ENCODE assay signal across 37 mouse cellular contexts in the genomic region with DNA sequence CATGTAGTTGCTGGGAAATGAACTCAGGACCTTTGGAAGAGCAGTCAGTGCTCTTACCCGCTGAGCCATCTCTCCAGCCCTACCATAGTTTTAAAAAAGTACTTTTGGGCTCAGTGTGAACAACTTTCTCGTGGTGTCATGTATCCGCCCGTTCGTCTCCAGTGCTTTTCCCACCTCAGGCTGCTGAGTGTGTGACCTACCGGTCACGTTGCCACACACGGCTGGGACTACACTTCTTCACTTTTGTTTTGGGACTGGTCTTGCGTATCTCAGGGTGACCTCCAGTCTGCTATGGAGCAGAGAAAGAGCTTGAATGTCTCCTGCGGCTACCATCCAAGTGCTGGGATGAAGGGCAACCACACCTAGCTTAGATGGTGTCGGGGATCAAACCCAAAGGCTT. TPM values are rescaled to one million over a fixed set of nuclear protein-coding genes. Genes with fewer than 3 reads are reported as not detected.
"Had no signal": no experiment of that assay in that cellular context is flagged by ENCODE, and none has a peak within 500 bp of the region (broad histone marks: within the 10 kb centered on the region; RNA-seq: fewer than 3 reads in every experiment).

No protein-coding gene starts in this region.

- H3K36me3 ChIP-seq: heart, embryonic 10.5 days; heart, embryonic 12.5 days; heart, embryonic 13.5 days; heart, embryonic 15.5 days; hindbrain, embryonic 10.5 days; hindbrain, embryonic 12.5 days; hindbrain, embryonic 13.5 days; hindbrain, embryonic 15.5 days; intestine, embryonic 15.5 days had no signal

- H3K9ac ChIP-seq: heart, embryonic 12.5 days; heart, embryonic 13.5 days; heart, embryonic 15.5 days; hindbrain, embryonic 12.5 days; hindbrain, embryonic 13.5 days; hindbrain, embryonic 14.5 days; hindbrain, embryonic 15.5 days; intestine, embryonic 15.5 days had no signal

- H3K4me2 ChIP-seq: heart, embryonic 11.5 days; heart, embryonic 12.5 days; heart, embryonic 13.5 days; heart, embryonic 15.5 days; hindbrain, embryonic 12.5 days; hindbrain, embryonic 13.5 days; hindbrain, embryonic 14.5 days; hindbrain, embryonic 15.5 days; intestine, embryonic 15.5 days had no signal

- H3K4me3 ChIP-seq: heart, adult 2 months; heart, embryonic 10.5 days; heart, embryonic 12.5 days; heart, embryonic 13.5 days; heart, embryonic 15.5 days; hindbrain, embryonic 10.5 days; hindbrain, embryonic 12.5 days; hindbrain, embryonic 13.5 days; hindbrain, embryonic 15.5 days; intestine, embryonic 15.5 days; layer of hippocampus, adult 2 months; left cerebral cortex, adult 2 months had no signal

- H3K27me3 ChIP-seq: heart, embryonic 12.5 days; heart, embryonic 13.5 days; heart, embryonic 15.5 days; hindbrain, embryonic 12.5 days; hindbrain, embryonic 13.5 days; hindbrain, embryonic 15.5 days; intestine, embryonic 15.5 days had no signal

- H3K4me1 ChIP-seq: hindbrain, embryonic 10.5 days; hindbrain, embryonic 12.5 days; hindbrain, embryonic 13.5 days; hindbrain, embryonic 15.5 days; intestine, embryonic 15.5 days had no signal

- H3K27ac ChIP-seq: heart, adult 2 months; heart, embryonic 10.5 days; heart, embryonic 13.5 days; heart, embryonic 15.5 days; hindbrain, embryonic 10.5 days; hindbrain, embryonic 12.5 days; hindbrain, embryonic 13.5 days; hindbrain, embryonic 14.5 days; hindbrain, embryonic 15.5 days; hindbrain, postnatal 0 days; intestine, embryonic 15.5 days; layer of hippocampus, adult 2 months; left cerebral cortex, adult 2 months had no signal

- DNase-seq: heart, adult 18-20 months; heart, adult 2 months; heart, postnatal 10 days; heart, postnatal 14 days; heart, postnatal 36 days; heart, postnatal 4 days; kidney, adult 11 months; kidney, adult 18-20 months; kidney, adult 9 months; kidney, postnatal 10 days; kidney, postnatal 25 days; kidney, postnatal 4 days; layer of hippocampus, adult 9-11 months; layer of hippocampus, postnatal 36 days had no signal

- ATAC-seq: hindbrain, embryonic 16.5 days; hindbrain, postnatal 0 days; inflammation-experienced regulatory T-cells, adult 6 months; intestine, embryonic 15.5 days; intestine, embryonic 16.5 days; intestine, postnatal 0 days had no signal

- H3K9me3 ChIP-seq: heart, embryonic 10.5 days; heart, embryonic 15.5 days; hindbrain, embryonic 10.5 days; hindbrain, embryonic 12.5 days; hindbrain, embryonic 13.5 days; hindbrain, embryonic 15.5 days; intestine, embryonic 15.5 days had no signal

RNA-seq across cellular contexts. Expression of a gene that starts 51.2 kb away (rescaled TPM):
- polyA plus RNA-seq: heart, adult 2 months; heart, embryonic 10.5 days; heart, embryonic 11.5 days; heart, embryonic 12.5 days; heart, embryonic 13.5 days; heart, embryonic 14.5 days; heart, embryonic 15.5 days; heart, embryonic 16.5 days; heart, postnatal 0 days; inflammation-experienced regulatory T-cells, adult 6 months; intestine, embryonic 14.5 days; intestine, embryonic 15.5 days; intestine, embryonic 16.5 days; intestine, postnatal 0 days; large intestine, adult 2 months had no signal
